Mouse (Mus musculus) Muller cell, postnatal 12 days (primary cell): ENCODE results near the gene Abcc10.

ENCODE experiments used
- DNase-seq: peaks from one replicate; pipeline ENCODE4 v3.0.0-alpha.2; 2015; ENCODE audit errors: inconsistent ontology term

Gene Abcc10

DNA sequence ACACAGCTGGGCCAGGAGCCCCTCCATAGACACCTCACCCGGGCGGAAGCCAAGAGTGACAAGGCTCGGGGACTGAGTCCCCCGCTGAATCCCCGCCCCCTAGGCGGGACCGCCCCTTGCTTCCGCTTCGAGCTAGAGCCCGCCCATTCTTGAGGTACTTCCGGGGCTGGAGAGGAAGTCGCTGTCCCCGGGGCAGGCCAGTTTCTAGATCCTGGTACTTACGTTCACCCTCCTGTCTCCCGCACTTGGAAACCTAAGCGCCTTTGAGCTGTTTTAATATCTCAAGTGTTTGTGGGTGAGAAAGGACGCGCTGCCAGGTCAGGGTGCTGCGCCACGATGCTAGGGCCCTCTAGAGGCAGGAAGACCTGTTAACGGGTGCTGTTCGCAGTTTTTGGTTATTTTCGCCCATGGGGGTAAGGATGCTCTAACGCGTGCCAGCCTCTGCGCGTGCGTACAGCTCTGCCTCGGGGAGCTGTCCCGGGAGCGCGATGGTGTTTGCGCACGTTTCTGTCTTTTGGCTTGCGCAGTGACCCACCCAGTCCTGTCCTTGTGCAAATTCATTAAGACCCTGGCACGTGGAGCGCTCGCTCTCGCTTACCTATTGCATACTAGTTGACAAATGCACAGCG lies at the start of gene Abcc10:
Gene Abcc10, minus strand, starts transcription at position 447 of the 629 bp plus-strand sequence.
- DNase-seq: peak; percentile 97

DNA sequence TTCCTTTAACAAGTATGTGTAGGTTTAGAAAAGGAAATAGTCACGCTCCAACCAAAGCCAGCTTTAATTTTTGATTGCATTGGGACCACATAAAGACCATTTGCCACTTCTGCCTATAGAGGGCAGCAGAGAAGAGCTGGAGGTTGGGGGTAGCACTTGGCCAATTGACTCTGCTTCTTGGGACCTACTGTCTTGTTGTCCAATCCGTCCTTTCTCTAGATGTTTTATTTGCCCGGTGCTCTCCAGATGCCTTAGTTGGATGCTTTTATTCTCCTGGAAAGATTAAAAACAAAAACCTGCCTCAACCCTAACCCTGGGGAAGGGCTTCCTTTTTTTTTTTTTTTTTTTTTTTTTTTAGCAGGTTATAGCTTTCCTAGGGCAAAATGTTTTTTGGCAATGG lies 43.6 kb upstream of the Abcc10 start:
- DNase-seq: no peak

DNA sequence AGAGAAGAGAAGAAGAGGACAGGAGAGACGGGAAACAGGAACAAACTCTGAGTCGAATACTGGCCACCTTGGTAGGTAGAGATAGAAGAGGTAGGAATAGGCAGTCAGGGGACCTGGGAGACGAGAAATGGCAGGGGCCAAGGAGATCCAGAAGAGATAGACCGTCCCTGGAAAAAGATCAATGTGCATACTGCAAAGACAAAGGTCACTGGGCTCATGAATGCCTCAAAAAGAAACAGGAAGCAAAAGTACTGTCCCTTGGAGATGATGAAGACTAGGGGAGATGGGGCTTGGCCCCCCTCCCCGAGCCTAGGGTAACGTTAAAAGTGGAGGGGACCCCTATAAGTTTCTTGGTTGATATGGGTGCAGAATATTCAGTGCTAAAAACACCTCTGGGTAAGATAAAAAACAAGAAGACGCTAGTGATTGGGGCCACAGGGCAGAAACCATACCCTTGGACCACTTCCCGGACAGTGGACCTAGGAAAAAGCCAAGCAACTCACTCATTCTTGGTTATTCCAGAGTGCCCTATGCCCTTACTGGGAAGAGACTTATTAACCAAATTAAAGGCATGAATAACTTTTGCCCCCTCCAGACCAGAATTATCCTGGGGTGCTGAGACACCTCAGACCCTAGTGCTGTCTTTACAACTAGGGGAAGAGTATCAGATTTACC lies 23.0 kb upstream of the Abcc10 start:
- DNase-seq: no peak

DNA sequence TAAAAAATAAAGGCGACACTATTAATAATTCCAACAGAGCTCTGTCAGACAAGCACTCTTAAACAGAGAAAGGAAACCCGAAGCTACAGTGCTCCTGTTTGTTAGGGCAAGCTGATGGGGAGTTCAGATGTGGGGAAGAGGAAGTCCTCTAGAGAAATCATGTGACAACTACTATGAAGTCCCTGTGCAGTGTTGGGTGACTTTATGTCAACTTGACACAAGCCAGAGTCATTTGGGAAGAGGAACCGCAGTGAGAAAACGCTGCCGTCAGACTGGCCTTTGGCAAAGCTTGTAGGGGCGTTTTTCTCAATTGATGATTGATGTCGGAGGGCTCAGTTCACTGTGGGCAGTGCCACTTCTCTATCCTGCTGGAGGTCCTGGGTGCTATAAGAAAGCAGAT lies 13.1 kb upstream of the Abcc10 start:
- no peak for DNase-seq

DNA sequence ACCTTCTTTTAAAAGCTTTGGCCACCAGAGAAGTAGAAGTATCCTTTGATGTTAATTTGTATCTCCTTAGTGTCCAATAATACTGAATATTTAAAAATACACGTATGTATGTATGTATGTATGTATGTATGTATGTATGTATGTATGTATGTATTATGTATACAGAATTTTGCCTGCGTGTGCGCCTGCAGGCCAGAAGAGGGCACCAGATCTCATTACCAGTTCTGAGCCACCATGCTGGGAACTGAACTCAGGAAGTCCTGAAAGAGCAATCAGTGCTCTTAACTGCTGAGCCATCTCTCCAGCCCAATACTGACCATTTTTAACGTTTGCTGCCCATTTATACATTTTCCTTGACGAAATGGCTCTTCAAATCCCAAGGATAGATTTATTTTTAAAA lies 8.3 kb upstream of the Abcc10 start:
- no peak for DNase-seq

DNA sequence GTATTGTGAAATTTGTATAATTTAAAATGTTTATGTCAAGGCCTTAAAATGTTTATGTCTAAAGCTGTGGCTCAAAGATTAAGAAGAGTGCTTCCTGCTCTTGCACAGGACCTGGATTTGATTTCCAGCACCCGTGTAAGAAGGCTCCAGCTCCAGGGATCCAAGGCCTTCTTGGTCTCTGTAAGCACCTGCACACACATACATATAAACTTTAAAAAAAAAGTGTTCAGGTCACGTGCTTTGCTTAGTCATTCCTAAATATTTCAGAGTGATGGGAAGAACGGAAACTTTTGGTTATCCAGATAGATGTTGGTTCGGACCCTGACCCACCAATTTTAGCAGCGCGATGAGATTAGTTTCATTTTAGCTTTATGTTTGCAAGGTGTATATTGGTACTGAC lies 571 bp upstream of the Abcc10 start:
- DNase-seq: no peak

DNA sequence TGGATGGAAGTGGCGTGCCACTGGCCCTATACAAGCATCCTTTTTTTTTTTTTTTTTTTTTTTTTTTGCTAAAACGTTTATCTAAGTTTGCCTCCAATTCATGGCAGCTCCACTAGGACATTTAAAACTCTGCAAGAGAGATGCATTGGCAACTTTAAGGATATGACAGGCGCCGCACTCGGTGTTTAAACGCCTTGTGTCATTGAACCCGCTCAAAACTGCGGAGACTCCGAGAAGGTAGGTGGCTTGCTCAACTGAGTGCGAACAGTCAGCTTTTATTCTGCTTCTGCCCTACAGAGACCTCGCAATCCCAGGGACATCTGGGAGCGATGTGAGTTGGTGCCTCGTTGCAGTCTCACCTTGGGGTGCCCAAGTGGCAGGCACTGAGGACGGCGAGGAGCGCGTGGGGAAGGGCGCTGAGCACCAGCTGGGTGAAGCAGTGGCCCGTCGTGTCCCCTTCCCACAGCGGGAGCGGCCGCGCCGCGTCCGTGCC lies 693 bp downstream of the Abcc10 start:
- DNase-seq: no peak

DNA sequence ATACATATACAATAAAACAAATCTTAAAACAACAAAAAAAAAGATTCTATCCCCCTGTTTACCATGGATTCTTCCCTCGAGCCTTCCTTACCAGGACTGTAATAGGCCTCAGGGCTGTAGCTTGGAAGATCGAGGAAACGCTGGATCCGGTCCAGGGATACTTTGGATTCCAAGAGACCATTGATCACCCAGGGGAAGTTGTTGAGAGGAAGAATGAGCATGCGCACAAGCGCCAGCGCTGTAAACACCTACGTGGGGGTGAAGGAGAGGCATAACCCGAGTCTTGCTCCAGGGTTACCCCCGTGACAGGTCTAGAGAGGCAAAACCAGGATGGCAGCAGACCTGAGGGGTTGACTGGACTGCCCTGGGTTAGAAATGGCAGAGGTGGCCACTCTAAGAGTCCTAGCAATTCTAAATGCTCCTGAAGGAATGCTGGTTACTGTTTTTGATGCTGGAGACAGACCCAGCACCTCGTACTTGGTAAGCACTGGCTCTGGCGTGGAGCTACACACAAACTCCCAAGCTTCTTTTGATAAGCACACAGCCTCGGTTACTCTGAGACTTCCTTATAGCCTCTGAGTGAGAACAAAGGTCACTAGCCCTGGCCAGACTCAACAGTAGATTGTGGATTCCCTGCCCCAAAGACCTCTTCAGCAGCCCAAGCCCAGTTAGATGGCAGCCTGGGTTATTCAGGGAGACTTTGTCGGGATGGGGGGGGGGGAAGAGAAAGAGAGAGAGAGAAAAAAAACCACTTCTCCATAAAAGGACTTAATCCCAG lies 5.9 kb downstream of the Abcc10 start:
- no peak for DNase-seq

DNA sequence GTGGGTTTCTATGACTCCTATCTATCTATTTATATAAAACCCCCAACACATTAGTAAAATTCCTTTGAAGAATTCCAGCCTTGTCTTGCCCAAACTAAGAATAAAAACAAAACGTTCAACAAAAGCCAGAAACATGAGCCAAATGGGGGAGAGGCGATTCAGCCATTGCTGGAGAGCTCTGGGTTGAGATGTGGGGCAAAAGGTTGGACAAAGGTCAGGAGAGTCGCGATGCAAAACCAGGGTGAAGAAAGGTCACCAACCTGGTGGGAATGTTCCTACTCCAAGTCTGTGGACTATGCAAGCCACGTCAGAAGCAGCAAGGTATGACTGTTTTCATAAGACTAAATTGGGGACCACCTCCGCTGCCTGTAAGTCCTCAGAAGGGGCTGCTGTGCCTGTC lies 7.7 kb downstream of the Abcc10 start:
- no peak for DNase-seq

DNA sequence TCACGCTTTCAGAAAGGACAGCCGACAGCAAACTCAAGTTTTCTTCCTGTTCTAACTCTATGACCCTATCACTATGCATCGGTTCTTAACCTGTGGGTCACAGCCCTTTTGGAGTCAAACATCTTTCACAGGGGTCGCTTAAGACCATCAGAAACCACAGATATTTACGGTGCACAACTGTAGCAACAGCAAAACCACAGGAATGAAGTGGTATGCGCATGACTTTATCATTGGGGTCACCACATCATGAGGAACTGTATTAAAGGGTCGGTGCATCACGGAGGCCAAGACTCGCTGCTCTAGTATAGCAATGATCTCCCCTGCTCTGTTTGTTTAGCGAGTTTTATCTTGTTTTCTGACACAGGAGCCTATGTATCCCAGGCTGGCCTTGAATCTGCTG lies 12.3 kb downstream of the Abcc10 start:
- DNase-seq: no peak

DNA sequence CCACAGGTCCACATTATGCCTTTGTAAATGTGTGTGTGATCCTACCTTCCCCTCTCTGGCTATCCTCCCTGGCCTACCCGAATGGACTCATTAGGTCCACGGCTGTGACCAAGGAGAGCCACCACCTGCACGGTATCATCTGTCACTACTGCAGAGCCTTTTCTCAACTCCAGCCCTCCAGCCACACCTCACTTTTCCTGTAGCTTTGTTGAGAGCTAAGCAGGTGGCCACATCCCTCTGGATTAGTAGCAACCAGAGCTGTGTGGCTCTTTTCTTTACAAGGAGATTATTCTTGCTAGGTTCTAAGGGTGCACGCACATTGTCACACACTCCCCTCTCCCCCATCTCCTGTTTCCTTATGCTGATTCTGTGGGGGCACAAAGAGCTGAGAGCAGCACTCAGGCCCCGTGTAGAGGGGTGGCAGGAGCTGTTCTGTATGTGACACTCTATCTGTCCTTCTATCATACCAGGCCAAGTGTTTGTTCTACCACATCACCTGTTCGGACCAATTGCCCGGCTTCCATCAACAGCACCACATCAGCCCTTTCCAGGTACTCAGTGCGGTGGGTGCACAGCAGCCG lies 14.9 kb downstream of the Abcc10 start:
- no peak for DNase-seq

DNA sequence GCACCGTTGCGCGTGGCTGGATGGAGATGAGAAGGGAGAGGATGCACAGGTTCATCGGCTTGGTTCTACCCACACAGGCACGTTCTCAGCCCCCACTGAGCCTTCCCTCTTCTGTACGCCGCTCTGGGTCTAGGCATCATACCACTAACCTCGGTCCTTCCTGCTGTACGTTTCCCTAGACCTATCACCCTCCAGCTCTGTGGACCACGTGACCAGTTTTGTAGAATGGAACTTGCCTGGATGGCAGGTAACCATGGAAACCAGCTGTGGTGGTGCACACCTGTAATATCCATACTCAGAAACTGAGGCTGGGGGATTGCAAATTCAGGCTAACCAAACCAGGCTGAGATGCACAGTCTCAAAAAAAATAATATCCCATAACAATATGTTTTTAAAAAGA lies 17.6 kb downstream of the Abcc10 start:
- DNase-seq: no peak

DNA sequence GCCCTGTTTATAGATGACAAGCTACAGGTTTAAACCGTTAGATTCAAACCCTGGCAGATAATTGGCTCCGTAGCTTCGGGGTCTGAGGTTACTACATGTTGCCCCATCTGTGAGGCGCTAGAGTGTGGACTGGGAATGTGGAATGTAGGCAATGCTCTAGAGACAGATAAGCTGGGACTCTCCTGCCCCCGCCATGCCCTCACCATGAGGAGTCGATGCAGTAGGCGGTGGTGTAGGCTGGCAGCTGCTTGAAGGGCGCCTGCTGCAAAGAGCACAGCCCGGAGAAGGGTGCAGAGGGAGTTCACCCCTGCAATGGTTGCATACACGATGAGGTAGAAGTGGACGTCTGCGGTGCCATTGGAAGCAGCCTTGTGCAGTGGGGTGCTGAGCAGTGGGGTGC lies 18.3 kb downstream of the Abcc10 start:
- no peak for DNase-seq

DNA sequence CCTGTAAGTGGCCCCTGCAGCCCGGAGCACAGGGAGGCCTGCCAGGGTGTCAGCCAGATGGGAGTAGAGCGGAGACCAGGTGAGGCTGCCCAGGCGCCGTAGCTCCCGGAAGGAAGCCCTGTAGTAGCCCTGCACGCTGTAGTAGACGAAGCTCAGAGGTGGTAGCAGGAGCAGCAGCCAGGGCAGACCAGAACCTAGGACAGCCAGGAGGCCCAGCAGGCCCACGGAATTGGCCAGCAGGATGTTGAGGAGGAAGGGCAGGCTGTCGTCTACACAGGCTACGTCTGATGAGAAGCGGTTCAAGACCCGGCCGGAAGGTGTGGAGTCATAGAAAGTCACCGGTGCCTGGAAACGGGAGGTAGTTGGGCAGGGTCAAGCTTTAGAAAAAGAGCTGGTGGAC lies 21.2 kb downstream of the Abcc10 start:
- no peak for DNase-seq

DNA sequence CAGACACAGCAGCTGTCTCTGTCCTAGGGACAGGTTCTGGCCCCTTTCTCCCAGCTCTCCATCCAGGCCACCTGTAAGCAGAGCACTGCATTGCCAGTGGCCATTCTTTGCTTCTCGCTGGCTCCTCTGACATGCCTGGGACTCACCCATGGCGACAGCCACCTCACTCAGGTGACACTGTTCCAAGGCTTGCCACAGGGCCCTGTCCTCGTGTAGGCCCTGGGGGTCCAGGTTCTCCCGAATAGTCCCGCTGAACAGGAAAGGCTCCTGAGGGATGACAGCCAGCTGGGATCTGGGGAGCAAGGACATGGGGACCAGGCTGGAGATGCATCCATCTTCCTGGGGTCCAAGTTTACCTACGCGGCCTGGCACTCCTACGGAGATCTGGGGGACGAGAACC lies 24.0 kb downstream of the Abcc10 start:
- DNase-seq: no peak

DNA sequence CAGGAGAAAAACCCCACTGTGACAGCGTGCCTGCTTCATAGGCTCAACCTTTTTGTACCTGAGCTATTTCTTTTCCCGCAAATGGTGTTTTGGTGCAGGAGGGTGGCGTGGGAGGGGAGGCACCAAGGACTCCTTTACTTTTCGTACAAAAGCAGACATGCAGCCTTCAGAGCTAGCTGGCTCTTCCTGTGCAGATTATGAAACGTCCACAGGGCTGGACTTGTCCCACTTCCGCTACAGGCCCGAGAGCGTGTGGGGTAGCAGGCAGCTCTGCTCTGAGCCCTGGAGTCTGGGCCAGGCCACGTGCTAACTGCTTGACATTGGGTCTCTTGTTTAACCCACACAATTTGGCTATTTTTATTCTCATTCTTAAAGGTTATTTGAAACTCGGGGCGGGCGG lies 26.3 kb downstream of the Abcc10 start:
- DNase-seq: no peak

DNA sequence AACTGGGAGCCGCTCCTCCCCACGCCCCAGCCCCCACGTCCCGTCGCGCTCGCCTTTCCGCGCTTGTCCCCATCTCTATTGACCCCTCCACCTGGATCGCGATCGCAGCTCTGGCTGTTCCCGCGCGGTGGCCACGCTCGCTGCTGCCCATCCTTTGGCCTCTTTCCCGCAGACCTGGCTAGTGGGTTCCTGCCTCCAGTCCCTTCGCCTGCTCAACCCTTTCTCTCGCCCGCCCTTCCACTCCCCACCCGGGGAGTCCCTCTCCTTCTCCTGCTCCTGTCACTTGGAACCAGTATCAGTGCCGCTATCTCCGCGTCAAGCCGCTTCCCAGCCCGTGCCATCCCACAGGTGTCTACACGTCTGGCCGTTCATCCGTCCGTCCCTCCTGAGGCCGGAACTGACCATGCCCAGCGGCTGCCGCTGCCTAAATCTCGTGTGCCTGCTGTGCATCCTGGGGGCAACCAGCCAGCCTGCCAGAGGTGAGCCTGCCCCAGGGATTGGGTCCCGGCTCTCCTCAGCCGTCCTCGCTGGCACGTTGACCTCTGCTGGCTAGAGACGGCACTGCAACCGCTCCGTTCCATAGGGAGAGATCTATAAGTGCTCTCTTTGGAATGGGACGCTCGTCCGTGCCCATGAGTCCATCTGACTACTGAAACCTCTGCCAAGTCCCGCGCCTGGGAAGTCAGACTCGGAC lies 29.8 kb downstream of the Abcc10 start:
- peak; percentile 81 for DNase-seq

DNA sequence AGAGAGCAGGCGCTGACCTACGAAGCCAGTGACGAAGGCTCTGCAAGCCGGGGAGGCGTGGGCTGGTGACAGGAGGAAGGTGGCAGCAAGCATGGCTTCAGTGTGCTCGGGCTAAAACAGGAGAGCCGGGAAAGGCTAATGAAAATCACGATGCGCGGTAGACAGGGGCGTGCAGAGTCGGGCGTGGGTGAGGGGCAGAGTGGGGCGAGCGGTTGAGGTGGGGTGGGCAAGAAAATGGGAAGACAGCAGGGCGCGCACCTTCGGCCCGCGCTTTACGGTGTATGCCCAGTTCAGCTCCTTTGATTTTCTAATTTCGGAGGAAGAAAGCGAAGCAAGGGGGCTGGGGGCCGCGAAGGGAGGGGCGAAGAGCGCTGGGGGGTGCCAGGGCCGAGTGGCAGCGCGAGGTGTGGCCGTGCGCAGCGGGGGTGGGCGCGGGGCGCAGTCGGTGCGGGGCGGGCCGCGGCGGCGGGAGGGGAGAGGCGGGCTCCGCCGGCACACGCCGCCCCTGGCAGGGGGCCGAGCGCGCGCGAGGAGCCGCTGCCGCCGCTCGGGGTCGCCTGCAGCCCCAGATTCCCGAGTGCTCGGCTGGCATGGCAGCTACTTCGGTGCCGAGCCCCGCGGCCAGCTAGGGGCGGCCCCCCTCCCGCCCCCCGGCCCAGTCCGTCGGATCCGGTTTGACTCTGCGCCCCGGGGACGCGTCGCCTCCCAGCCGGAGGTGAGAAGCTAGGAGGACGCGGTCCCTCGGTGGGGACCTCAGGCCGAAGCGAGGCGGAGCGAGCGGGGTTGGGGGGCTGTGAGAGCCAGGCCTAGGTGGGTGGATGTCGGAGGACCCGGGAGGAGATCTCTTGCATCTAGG lies 30.6 kb downstream of the Abcc10 start, which contains the start of gene Dlk2:
Gene Dlk2, plus strand, starts transcription at position 58 of the 856 bp plus-strand sequence.
- DNase-seq: peak; percentile 33

DNA sequence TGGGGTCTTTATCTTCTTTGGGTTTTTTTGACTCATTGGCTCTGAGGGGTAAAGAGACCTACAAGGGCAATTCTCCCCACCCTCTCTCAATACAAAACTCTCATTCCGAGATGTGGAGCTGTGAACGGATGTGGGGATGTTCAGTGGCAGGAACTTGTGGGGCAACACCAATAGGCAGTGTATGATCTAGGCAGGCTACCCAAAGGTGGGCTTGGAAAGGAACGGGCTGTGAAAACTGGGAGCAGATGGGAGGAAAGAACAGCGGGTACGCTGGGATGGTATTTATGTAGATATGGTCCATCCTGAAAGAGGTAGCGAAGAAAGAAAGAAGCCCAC lies 31.2 kb downstream of the Abcc10 start:
- no peak for DNase-seq

DNA sequence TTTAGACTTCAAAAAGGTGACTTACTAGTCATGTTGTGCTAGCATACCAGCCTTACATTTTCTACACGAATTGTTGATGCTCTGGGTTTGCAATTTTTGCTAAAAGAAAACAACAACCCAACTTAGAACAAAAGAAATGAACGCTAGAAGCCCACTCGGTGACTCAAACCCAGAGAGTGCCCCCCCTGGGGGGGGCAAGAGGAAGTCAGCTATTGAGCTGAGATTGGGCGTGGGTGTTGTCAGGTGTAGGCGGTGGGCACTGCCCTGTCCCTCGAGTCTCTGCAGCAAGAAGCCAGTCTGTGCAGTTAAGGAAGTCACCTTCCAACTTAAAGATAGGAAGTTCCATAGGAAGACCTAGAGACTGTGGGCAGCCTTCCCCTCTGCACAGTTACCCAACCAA lies 31.6 kb downstream of the Abcc10 start:
- no peak for DNase-seq

DNA sequence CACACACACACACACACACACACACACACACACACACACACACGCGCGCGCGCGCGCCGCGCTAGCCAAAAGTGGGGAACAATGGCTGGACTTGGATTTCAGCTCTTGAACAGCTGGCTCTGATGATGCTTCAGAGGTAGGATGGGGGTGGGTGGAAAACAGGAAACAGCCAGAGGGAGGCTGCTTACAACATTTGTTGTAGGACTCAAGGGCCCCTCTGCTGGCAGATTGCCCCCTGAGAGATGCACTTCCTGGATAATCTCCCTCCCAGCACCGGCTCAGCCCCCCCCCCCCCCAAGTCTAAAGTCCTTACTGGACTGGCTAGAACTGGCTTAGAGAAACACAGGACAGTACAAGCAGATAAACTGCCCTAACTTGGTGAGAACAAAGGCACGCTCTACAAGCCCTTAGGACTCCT lies 40.5 kb downstream of the Abcc10 start:
- no peak for DNase-seq
